13 mouse cellular contexts compared by ENCODE assay signal in genomic region chr8:127915591-127916028, GRCm38 (mm10).
DNase-seq lines count a peak whose midpoint lies in the region; ATAC-seq and TF ChIP-seq lines count a peak whose summit lies in the region.
"Had no signal": no experiment of that assay in that cellular context is flagged by ENCODE, and none has a peak within 500 bp of the region (broad histone marks: within the 10 kb centered on the region; RNA-seq: fewer than 3 reads in every experiment).

No protein-coding gene starts in this region.

- 41% methylated on average over 2 of the region's 2 CpGs for WGBS in embryonic facial prominence, embryonic 12.5 days
- WGBS in embryonic facial prominence, embryonic 10.5 days = 68% methylated on average over 2 of the region's 2 CpGs
- 31% methylated on average over 2 of the region's 2 CpGs for WGBS in heart, postnatal 0 days
- 15% methylated on average over 2 of the region's 2 CpGs for WGBS in lung, postnatal 0 days

- DNase-seq in embryonic facial prominence, embryonic 10.5 days (ENCODE audit: low spot score) = no peak
- peak; percentile 41 for DNase-seq in heart, postnatal 0 days (ENCODE audit: low spot score)
- no peak for DNase-seq in heart, adult 11 months
- peak; percentile 49 for DNase-seq in lung, postnatal 0 days (ENCODE audit: low spot score)
- DNase-seq in lung, postnatal 25 days (ENCODE audit: low spot score) = no peak
- peak; percentile 70 for DNase-seq in telencephalon, adult 2 months (ENCODE audit: low read depth, low spot score)
- DNase-seq in spleen, postnatal 4 days (ENCODE audit: low spot score in 2 of 2) = no peak
- DNase-seq: gastrocnemius, postnatal 10 days; kidney, adult 8-10 months; lung, postnatal 14 days; thymus, postnatal 4 days had no signal

- H3K9me3 ChIP-seq in embryonic facial prominence, embryonic 12.5 days = no peaks in the 10 kb centered on the region
- H3K9me3 ChIP-seq in embryonic facial prominence, embryonic 10.5 days = no peaks in the 10 kb centered on the region
- H3K9me3 ChIP-seq in heart, postnatal 0 days (replicated peaks; ENCODE audit: control insufficient read depth, low read length) = no peaks in the 10 kb centered on the region
- no peaks in the 10 kb centered on the region for H3K9me3 ChIP-seq in lung, postnatal 0 days (ENCODE audit: low read length)
- H3K9me3 ChIP-seq: embryonic facial prominence, embryonic 13.5 days had no signal

- H3K9ac ChIP-seq in embryonic facial prominence, embryonic 12.5 days = no peak overlapping the region
- H3K9ac ChIP-seq in heart, postnatal 0 days (replicated peaks; ENCODE audit: low read depth, low read length) = no peak overlapping the region
- no peak overlapping the region for H3K9ac ChIP-seq in lung, postnatal 0 days (replicated peaks; ENCODE audit: low read depth)
- H3K9ac ChIP-seq: embryonic facial prominence, embryonic 13.5 days had no signal

- H3K4me2 ChIP-seq in embryonic facial prominence, embryonic 12.5 days (replicated peaks) = no peak overlapping the region
- no peak overlapping the region for H3K4me2 ChIP-seq in heart, postnatal 0 days (ENCODE audit: low read depth, low read length)
- H3K4me2 ChIP-seq in lung, postnatal 0 days (replicated peaks; ENCODE audit: low read depth, low read length) = no peak overlapping the region
- H3K4me2 ChIP-seq: embryonic facial prominence, embryonic 13.5 days had no signal

- no peak for TF ChIP-seq CTCF in heart, postnatal 0 days (IDR thresholded peaks at IDR 0.05; ENCODE audit: low read depth)
- peak; percentile 8; the same call in 1 of the 2 replicates for TF ChIP-seq CTCF in lung, postnatal 0 days (IDR thresholded peaks at IDR 0.05)

- TF ChIP-seq EP300 in heart, postnatal 0 days (IDR thresholded peaks at IDR 0.05; ENCODE audit: low read depth) = no peak
- no peak for TF ChIP-seq EP300 in lung, postnatal 0 days (IDR thresholded peaks at IDR 0.05)

- 0 out of 2 replicates have a peak, but pooled peaks cover 2% of the 10 kb centered on the region for H3K4me1 ChIP-seq in embryonic facial prominence, embryonic 12.5 days
- H3K4me1 ChIP-seq in embryonic facial prominence, embryonic 10.5 days = 0 out of 2 replicates have a peak, but pooled peaks cover 4% of the 10 kb centered on the region
- H3K4me1 ChIP-seq in heart, postnatal 0 days (ENCODE audit: control insufficient read depth, insufficient read depth) = peaks cover 18% of the 10 kb centered on the region; the same call in 1 of the 2 replicates
- no peaks in the 10 kb centered on the region for H3K4me1 ChIP-seq in lung, postnatal 0 days (ENCODE audit: insufficient read depth, low read depth, low read length)

- H3K27ac ChIP-seq in embryonic facial prominence, embryonic 12.5 days = no peak overlapping the region
- H3K27ac ChIP-seq in embryonic facial prominence, embryonic 10.5 days (replicated peaks) = no peak overlapping the region
- H3K27ac ChIP-seq in heart, postnatal 0 days (ENCODE audit: low read depth) = peak overlapping the region; percentile 78
- no peak overlapping the region for H3K27ac ChIP-seq in lung, postnatal 0 days (ENCODE audit: low read length)
- H3K27ac ChIP-seq: embryonic facial prominence, embryonic 13.5 days had no signal

- H3K27me3 ChIP-seq in embryonic facial prominence, embryonic 12.5 days = no peaks in the 10 kb centered on the region
- H3K27me3 ChIP-seq in embryonic facial prominence, embryonic 10.5 days (replicated peaks; ENCODE audit: low read depth, poor library complexity, severe bottlenecking) = no peaks in the 10 kb centered on the region
- no peaks in the 10 kb centered on the region for H3K27me3 ChIP-seq in heart, postnatal 0 days (ENCODE audit: control insufficient read depth, insufficient read depth, low read length)
- H3K27me3 ChIP-seq in lung, postnatal 0 days (replicated peaks; ENCODE audit: insufficient read depth, low read length) = no peaks in the 10 kb centered on the region
- H3K27me3 ChIP-seq: embryonic facial prominence, embryonic 13.5 days had no signal

- 0 out of 2 replicates have a peak, but pooled peaks have one; percentile 10 for ATAC-seq in embryonic facial prominence, embryonic 12.5 days (ENCODE audit: insufficient number of reproducible peaks, insufficient read depth, low FRiP score, low TSS enrichment)
- peak; percentile 55 for ATAC-seq in heart, postnatal 0 days (ENCODE audit: insufficient read depth, low read depth)
- no peak; the same call in 1 of the 2 replicates for ATAC-seq in lung, postnatal 0 days

- no peaks in the 10 kb centered on the region for H3K36me3 ChIP-seq in embryonic facial prominence, embryonic 12.5 days
- no peaks in the 10 kb centered on the region for H3K36me3 ChIP-seq in embryonic facial prominence, embryonic 10.5 days (replicated peaks)
- H3K36me3 ChIP-seq in heart, postnatal 0 days (replicated peaks; ENCODE audit: control insufficient read depth, insufficient read depth, low read length) = no peaks in the 10 kb centered on the region
- H3K36me3 ChIP-seq in lung, postnatal 0 days (ENCODE audit: insufficient read depth, low read length) = no peaks in the 10 kb centered on the region
- H3K36me3 ChIP-seq: embryonic facial prominence, embryonic 13.5 days had no signal

- no peak overlapping the region for H3K4me3 ChIP-seq in embryonic facial prominence, embryonic 12.5 days
- no peak overlapping the region for H3K4me3 ChIP-seq in embryonic facial prominence, embryonic 10.5 days
- H3K4me3 ChIP-seq in heart, postnatal 0 days (ENCODE audit: low read depth, low read length) = no peak overlapping the region
- H3K4me3 ChIP-seq in lung, postnatal 0 days (ENCODE audit: low read depth, low read length) = no peak overlapping the region
- H3K4me3 ChIP-seq: embryonic facial prominence, embryonic 13.5 days had no signal

Comparison
In these comparisons a context has a peak if more than half of its experiments do, and no peak if none do; other contexts are left out.
1. DNase-seq: peak in heart, postnatal 0 days (single experiment), lung, postnatal 0 days (single experiment) and telencephalon, adult 2 months (single experiment); none in embryonic facial prominence, embryonic 10.5 days (single experiment), heart, adult 11 months (single experiment), lung, postnatal 25 days (single experiment) and spleen, postnatal 4 days (0 of 2).